Mouse (Mus musculus) intestine, embryonic 16.5 days (tissue): ENCODE measurements at regions not wholly inside any gene's neighbourhood (a gene's known extent, or its start where the extent isn't known, plus 50 kb on each side); places are given as distances from the start of the nearest gene placed in this dataset.
"Not testable (repeated sequence)": the region's sequence is repeated elsewhere in the genome, so short reads cannot be mapped to it uniquely, and the experiment has no call there.

Source experiments
- ATAC-seq: fragments of 200-750 bp; cut with Nextera tagmentation; 2 replicates; pipeline ENCODE4 v1.8.0; 2017; ENCODE audit warnings: moderate TSS enrichment, moderate library complexity
- H3K27ac ChIP-seq: fragments of 300-500 bp; sonication (generic); 2 replicates; pipeline ENCODE4 v1.5.1; 2014; ENCODE audit warnings: mild to moderate bottlenecking, low read length
- H3K27me3 ChIP-seq: fragments of 300-500 bp; sonication (generic); replicated peaks from 2 replicates; pipeline ENCODE4 v1.6.1; 2014; ENCODE audit warnings: low read length, control low read depth, mixed read lengths; ENCODE audit not compliant: control insufficient read depth, insufficient read depth
- H3K36me3 ChIP-seq: fragments of 300-500 bp; sonication (generic); 2 replicates; pipeline ENCODE4 v1.6.1; 2014; ENCODE audit warnings: low read length, control low read depth; ENCODE audit not compliant: control insufficient read depth, insufficient read depth
- H3K4me1 ChIP-seq: fragments of 300-500 bp; sonication (generic); 2 replicates; pipeline ENCODE4 v1.6.1; 2014; ENCODE audit warnings: low read length, control low read depth, mixed read lengths; ENCODE audit not compliant: control insufficient read depth, insufficient read depth
- H3K4me2 ChIP-seq: fragments of 300-500 bp; sonication (generic); 2 replicates; pipeline ENCODE4 v1.6.1; 2014; ENCODE audit warnings: low read depth, low read length, control low read depth
- H3K4me3 ChIP-seq: fragments of 300-500 bp; sonication (generic); 2 replicates; pipeline ENCODE4 v1.5.1; 2014; ENCODE audit warnings: mild to moderate bottlenecking, low read length
- H3K9ac ChIP-seq: fragments of 300-500 bp; sonication (generic); 2 replicates; pipeline ENCODE4 v1.6.1; 2014; ENCODE audit warnings: low read depth, low read length
- H3K9me3 ChIP-seq: fragments of 300-500 bp; sonication (generic); 2 replicates; pipeline ENCODE4 v1.6.1; 2016; ENCODE audit warnings: low read length, control low read depth; ENCODE audit not compliant: control insufficient read depth
- WGBS: fragments of 180-500 bp; shearing (Covaris S2); extraction: QIAGEN DNeasy Blood & Tissue Kit; methylation state at CpG from one replicate; pipeline ENCODE4 v1.1.7; 2014; 5-methylcytosine and 5-hydroxymethylcytosine counted together

DNA sequence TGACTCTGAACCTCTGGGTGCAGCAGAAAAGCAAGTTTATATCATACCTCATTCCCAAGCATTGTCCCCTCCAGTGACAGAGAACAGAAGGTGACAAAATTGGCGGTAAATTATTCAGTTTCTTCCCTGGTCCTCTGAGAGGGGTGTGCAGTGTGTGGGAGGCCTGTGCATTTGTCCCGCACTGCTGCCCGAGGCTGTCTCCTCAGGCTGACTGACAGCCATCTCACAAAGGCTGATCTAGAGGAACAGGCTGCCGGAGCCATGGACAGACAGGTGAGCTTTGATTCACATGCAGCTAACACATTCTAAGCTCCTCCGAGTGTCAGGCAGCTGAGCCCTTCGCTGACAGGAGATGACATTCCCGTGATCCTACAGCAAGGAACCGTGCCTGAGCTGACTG is 299.9 kb upstream of the Cdh4 start:
- WGBS = 80% methylated on average over 8 of the region's 8 CpGs
- no peak for ATAC-seq
- no peak overlapping the region for H3K4me2 ChIP-seq

GRCm38 (mm10) chr2:179145726-179146125 is 296.5 kb upstream of the Cdh4 start:
- no peaks in the 10 kb centered on the region for H3K36me3 ChIP-seq
- ATAC-seq = no peak
- H3K4me2 ChIP-seq = no peak overlapping the region
- no peak overlapping the region for H3K4me3 ChIP-seq
- H3K4me1 ChIP-seq = no peaks in the 10 kb centered on the region
- H3K27me3 ChIP-seq = no peaks in the 10 kb centered on the region
- no peak overlapping the region for H3K9ac ChIP-seq
- WGBS = 41% methylated on average over 2 of the region's 2 CpGs
- H3K9me3 ChIP-seq = no peaks in the 10 kb centered on the region
- no peak overlapping the region for H3K27ac ChIP-seq

More for the DNA sequence above, 299.9 kb upstream of the Cdh4 start:
- H3K9ac ChIP-seq = no peak overlapping the region
- H3K27me3 ChIP-seq = no peaks in the 10 kb centered on the region
- no peaks in the 10 kb centered on the region for H3K9me3 ChIP-seq
- H3K27ac ChIP-seq = no peak overlapping the region
- no peaks in the 10 kb centered on the region for H3K4me1 ChIP-seq
- no peak overlapping the region for H3K4me3 ChIP-seq
- H3K36me3 ChIP-seq = no peaks in the 10 kb centered on the region

GRCm38 (mm10) chr2:179146274-179146673 is 296.0 kb upstream of the Cdh4 start:
- no peaks in the 10 kb centered on the region for H3K9me3 ChIP-seq
- WGBS = 49% methylated on average over 4 of the region's 4 CpGs
- no peaks in the 10 kb centered on the region for H3K36me3 ChIP-seq
- no peak overlapping the region for H3K27ac ChIP-seq
- no peaks in the 10 kb centered on the region for H3K4me1 ChIP-seq
- H3K4me2 ChIP-seq = no peak overlapping the region
- no peaks in the 10 kb centered on the region for H3K27me3 ChIP-seq
- ATAC-seq = no peak
- H3K4me3 ChIP-seq = no peak overlapping the region
- no peak overlapping the region for H3K9ac ChIP-seq

- 58% methylated on average over 5 of the region's 5 CpGs for WGBS
Measured at GRCm38 (mm10) chr2:179148194-179148593, 294.0 kb upstream of the Cdh4 start.

GRCm38 (mm10) chr2:179148667-179149066 is 293.6 kb upstream of the Cdh4 start:
- no peak for ATAC-seq
- no peak overlapping the region for H3K27ac ChIP-seq
- no peaks in the 10 kb centered on the region for H3K9me3 ChIP-seq
- H3K4me2 ChIP-seq = no peak overlapping the region
- H3K9ac ChIP-seq = no peak overlapping the region
- no peaks in the 10 kb centered on the region for H3K4me1 ChIP-seq
- WGBS = 64% methylated on average over 4 of the region's 4 CpGs
- H3K4me3 ChIP-seq = no peak overlapping the region
- no peaks in the 10 kb centered on the region for H3K27me3 ChIP-seq
- no peaks in the 10 kb centered on the region for H3K36me3 ChIP-seq

More at GRCm38 (mm10) chr2:179148194-179148593, 294.0 kb upstream of the Cdh4 start:
- no peak overlapping the region for H3K9ac ChIP-seq
- H3K4me2 ChIP-seq = no peak overlapping the region
- H3K36me3 ChIP-seq = no peaks in the 10 kb centered on the region
- H3K27me3 ChIP-seq = no peaks in the 10 kb centered on the region
- no peak overlapping the region for H3K4me3 ChIP-seq
- no peaks in the 10 kb centered on the region for H3K4me1 ChIP-seq
- no peaks in the 10 kb centered on the region for H3K9me3 ChIP-seq
- H3K27ac ChIP-seq = no peak overlapping the region
- ATAC-seq = no peak

- no peak overlapping the region for H3K9ac ChIP-seq
- no peak overlapping the region for H3K4me2 ChIP-seq
- H3K27ac ChIP-seq = no peak overlapping the region
- WGBS = 93% methylated on average over 9 of the region's 9 CpGs
- no peaks in the 10 kb centered on the region for H3K4me1 ChIP-seq
- H3K27me3 ChIP-seq = no peaks in the 10 kb centered on the region
- H3K9me3 ChIP-seq = no peaks in the 10 kb centered on the region
- no peak for ATAC-seq
- H3K4me3 ChIP-seq = no peak overlapping the region
- no peaks in the 10 kb centered on the region for H3K36me3 ChIP-seq
Measured at GRCm38 (mm10) chr2:179158881-179159280, 283.4 kb upstream of the Cdh4 start.

GRCm38 (mm10) chr2:179163116-179163515 is 279.1 kb upstream of the Cdh4 start:
- Histone ChIP-seq H3K27ac (no peak overlapping the region), H3K9me3 (no peaks in the 10 kb centered on the region), H3K9ac (no peak overlapping the region), H3K27me3 (no peaks in the 10 kb centered on the region), H3K4me1 (no peaks in the 10 kb centered on the region), H3K4me3 (no peak overlapping the region), H3K36me3 (no peaks in the 10 kb centered on the region), H3K4me2 (no peak overlapping the region)
- ATAC-seq = no peak
- WGBS = 80% methylated on average over 5 of the region's 5 CpGs

DNA sequence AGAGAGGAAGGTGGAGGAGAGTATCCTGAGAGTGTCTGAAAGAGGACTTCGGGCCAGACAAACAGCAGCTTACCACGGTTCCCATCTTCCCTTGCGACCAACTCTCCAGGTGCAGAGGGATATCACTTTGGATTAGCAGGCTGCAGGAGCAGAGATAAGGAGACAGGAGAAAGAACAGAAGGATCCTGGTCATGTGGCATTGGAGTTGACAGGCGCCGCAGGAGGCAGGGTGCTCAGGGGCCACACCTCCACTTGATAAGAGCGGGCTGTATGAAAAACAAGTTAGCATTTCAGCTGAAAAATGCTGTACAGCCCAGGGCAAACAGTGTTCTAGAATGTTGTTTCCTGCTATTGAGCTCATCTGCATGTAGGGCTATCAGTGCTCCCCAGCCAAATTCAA is 272.1 kb upstream of the Cdh4 start:
- Histone ChIP-seq H3K27ac (no peak overlapping the region), H3K4me1 (peaks cover 6% of the 10 kb centered on the region; the same call in 1 of the 2 replicates), H3K9ac (no peak overlapping the region), H3K4me3 (no peak overlapping the region), H3K4me2 (peak overlapping the region; percentile 33), H3K9me3 (no peaks in the 10 kb centered on the region), H3K27me3 (no peaks in the 10 kb centered on the region), H3K36me3 (no peaks in the 10 kb centered on the region)
- ATAC-seq = peak; percentile 94
- WGBS = 41% methylated on average over 6 of the region's 6 CpGs

DNA sequence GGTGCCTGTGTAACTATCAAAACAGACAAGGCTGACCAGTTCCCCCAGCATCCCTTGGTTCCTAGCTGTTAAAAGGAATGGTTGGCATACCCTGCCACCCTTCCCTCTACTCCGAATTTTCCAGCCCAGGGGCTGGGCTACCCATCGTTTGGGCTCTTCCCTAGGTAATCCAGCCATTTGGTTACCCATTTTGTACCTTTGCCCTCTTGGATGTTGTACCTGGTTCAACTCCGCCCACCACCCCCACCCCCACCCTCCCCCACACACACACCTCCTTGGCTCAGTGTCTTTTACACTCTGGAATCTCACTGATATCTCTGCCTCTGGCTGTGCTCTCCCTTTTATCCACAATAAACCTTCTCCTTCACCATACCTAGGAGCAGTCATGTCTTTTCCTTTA is 271.6 kb upstream of the Cdh4 start:
- H3K4me2 ChIP-seq = peak overlapping the region; percentile 33
- peak; percentile 86 for ATAC-seq
- WGBS = 24% methylated on average over 3 of the region's 3 CpGs

DNA sequence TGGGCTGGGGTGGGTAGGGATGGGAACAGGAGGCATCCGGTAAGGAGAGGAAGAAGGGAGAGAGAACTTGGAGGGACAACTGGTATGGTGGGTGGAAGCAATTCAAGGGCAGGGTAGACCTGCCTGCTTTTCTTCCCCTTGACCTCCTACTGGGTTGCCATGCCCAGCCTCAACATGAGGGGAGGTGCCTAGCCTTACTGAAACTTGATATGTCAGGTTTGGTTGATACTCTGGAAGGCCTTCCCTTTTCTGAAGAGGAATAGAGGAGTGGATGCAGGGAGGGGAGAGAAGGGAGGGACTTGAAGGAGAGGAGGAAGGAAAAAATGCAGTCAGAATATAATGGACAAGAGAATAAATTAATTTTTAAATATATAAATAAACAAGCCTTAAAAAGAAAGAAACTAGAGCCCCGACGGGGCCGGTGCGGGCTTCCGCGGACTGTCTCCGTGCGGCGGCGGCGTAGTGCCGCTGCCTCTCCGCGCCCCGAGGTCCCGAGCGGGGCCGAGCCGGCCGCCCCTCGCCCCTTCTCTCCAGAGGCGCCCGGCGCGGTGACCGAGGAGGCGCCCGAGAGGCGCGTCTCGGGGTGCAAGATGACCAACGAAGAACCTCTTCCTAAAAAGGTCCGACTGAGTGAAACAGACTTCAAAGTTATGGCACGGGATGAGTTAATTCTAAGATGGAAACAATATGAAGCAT is 265.2 kb upstream of the Cdh4 start:
- H3K4me1 ChIP-seq, H3K36me3 ChIP-seq, H3K9me3 ChIP-seq, H3K9ac ChIP-seq, H3K27ac ChIP-seq, ATAC-seq, H3K27me3 ChIP-seq: not testable (repeated sequence)
- WGBS = 5% methylated on average over 21 of the region's 35 CpGs
- Histone ChIP-seq H3K4me2 (0 out of 2 replicates have a peak overlapping the region, but pooled peaks have one; percentile 12), H3K4me3 (peak overlapping the region; percentile 24; the same call in 1 of the 2 replicates)

More for the DNA sequence above, 271.6 kb upstream of the Cdh4 start:
- Histone ChIP-seq H3K4me1 (peaks cover 6% of the 10 kb centered on the region; the same call in 1 of the 2 replicates), H3K36me3 (no peaks in the 10 kb centered on the region), H3K27ac (no peak overlapping the region), H3K9ac (no peak overlapping the region), H3K9me3 (no peaks in the 10 kb centered on the region), H3K4me3 (no peak overlapping the region), H3K27me3 (no peaks in the 10 kb centered on the region)
